Mouse (Mus musculus): ENCODE measurements around the gene Kif27. TPM values are rescaled to one million over a fixed set of nuclear protein-coding genes. Genes with fewer than 3 reads are reported as not detected.

Kif27 gene
- 1.6 TPM for polyA plus RNA-seq (2014; fragmentation: Illumina TruSeq; extraction: RNeasy Lipid Tissue Mini Kit (QIAGEN cat#74804); ENCODE audit: low read depth, low replicate concordance)

DNA sequence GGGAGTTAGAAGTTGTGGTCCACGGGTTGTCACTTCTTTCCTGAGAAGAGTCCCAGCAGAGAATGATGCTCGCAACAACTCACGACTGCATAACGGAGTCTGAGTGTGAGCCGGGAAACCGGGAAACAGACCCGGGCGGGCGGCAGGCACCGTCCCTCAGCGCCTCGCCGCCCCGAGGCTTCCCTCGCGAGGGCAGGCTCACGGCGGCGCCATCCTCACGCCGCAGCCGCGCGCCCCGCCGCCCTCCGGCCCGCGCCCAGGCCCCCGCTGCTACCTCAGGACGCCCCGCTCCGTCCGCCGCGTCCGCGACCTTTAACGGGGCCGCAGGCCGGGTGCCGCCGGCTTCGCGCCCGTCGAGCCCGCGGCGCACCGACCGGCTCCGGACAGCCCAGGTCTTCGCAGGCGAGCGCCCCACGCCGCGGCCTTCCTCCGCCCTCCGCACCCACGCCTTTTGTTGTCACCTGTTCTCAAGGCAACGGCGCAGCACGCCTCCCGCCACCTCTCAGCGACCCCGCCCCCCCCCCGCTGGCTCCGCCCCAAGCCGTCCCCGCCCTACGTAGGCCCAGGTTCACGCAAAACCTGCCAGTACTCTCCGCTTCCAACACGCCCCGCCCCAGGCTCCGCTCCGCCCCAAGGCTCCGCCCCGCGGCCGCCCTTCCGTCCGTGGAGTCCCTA is at the start of gene Kif27:
Gene Kif27 (minus strand): TSS at position 494 of the 675 bp plus-strand sequence.

DNA sequence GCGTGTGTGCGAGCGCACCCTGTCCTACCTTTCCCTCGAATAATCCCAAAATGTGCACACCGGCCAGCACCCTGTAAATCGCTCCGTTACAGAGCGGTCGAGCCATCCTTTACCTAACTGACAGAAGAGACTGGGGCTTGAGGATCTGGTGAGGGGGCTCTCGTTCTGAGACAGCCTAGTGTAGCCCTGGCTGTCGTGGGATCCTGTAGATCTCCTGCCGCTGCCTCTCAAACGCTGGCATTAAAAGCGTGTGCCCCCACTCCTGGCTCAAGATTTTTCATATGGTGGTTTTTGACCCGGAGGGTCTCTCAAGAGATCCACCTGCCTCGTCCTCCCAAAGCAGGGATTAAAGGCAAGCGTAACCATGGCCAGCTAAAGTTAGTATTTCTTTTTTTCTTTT is 44.3 kb upstream of the Kif27 start, which contains the start of gene Hnrnpk:
Gene Hnrnpk (minus strand): TSS at position 101 of the 400 bp plus-strand sequence.

GRCm38 (mm10) chr13:58402003-58402743 is 43.3 kb upstream of the Kif27 start, which contains the start of gene Rmi1:
TSS of gene Rmi1 (plus strand) at chr13:58402248.

GRCm38 (mm10) chr13:58384779-58385546 is 26.0 kb upstream of the Kif27 start, which contains the start of gene 2210016F16Rik:
TSS of gene 2210016F16Rik (minus strand) at chr13:58385225.

DNA sequence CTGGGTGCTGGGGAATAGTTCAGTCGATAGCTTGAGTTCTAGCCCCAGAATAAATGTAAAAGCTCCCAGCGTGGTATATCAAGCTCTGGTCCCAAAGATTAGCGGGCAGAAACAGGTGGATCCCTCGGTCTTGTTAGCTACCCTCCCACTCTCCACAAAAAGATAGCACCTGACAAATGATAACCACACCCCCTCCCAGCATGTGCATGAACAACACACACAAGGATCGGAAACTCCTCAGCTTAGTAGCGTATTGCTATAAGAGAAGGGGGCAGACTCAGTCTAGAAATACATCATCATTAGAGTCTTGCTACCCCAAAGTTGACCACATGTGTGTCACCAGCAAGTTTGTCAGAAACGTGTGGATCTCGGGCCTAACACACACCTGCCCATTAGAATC is 83.3 kb downstream of the Kif27 start, which contains the start of gene Gkap1:
Gene Gkap1 (minus strand): TSS at position 101 of the 400 bp plus-strand sequence.

Other genes starting within 250 kb of the Kif27 start
- 19.0 TPM for gene Klhl3, start 245.5 kb downstream of the Kif27 start, polyA plus RNA-seq (2014; fragmentation: Illumina TruSeq; extraction: RNeasy Lipid Tissue Mini Kit (QIAGEN cat#74804); ENCODE audit: low read depth, low replicate concordance)
- gene Hnrnpa0, start 230.6 kb downstream of the Kif27 start, polyA plus RNA-seq (2014; fragmentation: Illumina TruSeq; extraction: RNeasy Lipid Tissue Mini Kit (QIAGEN cat#74804); ENCODE audit: low read depth, low replicate concordance): 83.9 TPM
- gene Idnk, start 201.5 kb downstream of the Kif27 start, polyA plus RNA-seq (2014; fragmentation: Illumina TruSeq; extraction: RNeasy Lipid Tissue Mini Kit (QIAGEN cat#74804); ENCODE audit: low read depth, low replicate concordance): 5.5 TPM
- gene Ubqln1, start 143.5 kb downstream of the Kif27 start, polyA plus RNA-seq (2014; fragmentation: Illumina TruSeq; extraction: RNeasy Lipid Tissue Mini Kit (QIAGEN cat#74804); ENCODE audit: low read depth, low replicate concordance): 183 TPM
- gene Gkap1, start 83.4 kb downstream of the Kif27 start, polyA plus RNA-seq (2014; fragmentation: Illumina TruSeq; extraction: RNeasy Lipid Tissue Mini Kit (QIAGEN cat#74804); ENCODE audit: low read depth, low replicate concordance): 140 TPM
- gene 2210016F16Rik, start 26.1 kb upstream of the Kif27 start, polyA plus RNA-seq (2014; fragmentation: Illumina TruSeq; extraction: RNeasy Lipid Tissue Mini Kit (QIAGEN cat#74804); ENCODE audit: low read depth, low replicate concordance): 23.3 TPM
- 58.4 TPM for gene Rmi1, start 43.1 kb upstream of the Kif27 start, polyA plus RNA-seq (2014; fragmentation: Illumina TruSeq; extraction: RNeasy Lipid Tissue Mini Kit (QIAGEN cat#74804); ENCODE audit: low read depth, low replicate concordance)
- gene Hnrnpk, start 44.2 kb upstream of the Kif27 start, polyA plus RNA-seq (2014; fragmentation: Illumina TruSeq; extraction: RNeasy Lipid Tissue Mini Kit (QIAGEN cat#74804); ENCODE audit: low read depth, low replicate concordance): 1,436 TPM